Mouse (Mus musculus): ENCODE measurements around the gene Uts2b.

DNA sequence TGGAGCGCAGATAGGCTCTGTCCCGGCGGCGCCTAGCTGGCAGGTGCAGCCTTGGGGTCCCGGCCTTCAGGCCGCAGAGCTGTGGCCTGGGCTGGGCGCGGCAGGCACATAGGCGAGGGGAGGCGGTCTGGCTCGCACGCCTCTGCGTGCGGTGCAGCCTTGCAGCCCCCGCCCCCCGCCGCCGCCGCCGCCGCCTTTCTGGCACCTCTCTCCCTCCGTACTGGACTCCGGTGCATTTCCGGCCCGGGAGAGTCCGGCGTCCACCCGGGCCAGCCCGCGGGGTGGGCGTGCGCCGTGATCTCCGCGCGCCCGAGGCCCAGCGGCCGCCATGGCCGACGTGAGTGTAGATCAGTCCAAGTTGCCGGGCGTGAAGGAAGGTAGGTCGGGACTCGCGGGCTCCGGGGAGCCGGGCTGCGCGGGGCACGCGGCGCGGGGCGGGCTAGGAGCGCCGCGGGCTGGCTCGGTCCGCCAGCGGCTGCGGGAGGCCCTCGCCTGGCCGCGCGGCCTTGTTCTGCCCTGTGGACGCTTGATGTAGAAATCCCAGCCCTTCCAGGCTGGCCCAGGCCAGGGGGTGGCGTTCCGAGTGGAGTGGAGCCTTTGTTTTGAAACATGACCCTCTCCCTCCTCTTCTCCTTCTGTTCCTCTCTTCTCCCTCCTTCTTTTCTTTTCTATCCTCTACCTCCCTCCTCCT lies 18.9 kb upstream of the Uts2b start, which contains the start of gene Ccdc50:
- TF ChIP-seq TAL1 (IDR thresholded peaks at IDR 0.05; ENCODE audit: low read length) (no peak), GATA1 (IDR thresholded peaks at IDR 0.05; ENCODE audit: low read length) (no peak)

Data from erythroblast, embryonic 14.5 days (primary cell).